Mouse (Mus musculus) gastrocnemius, postnatal 14 days (tissue): ENCODE results near the gene Ms4a14. TPM values are rescaled to one million over a fixed set of nuclear protein-coding genes. Genes with fewer than 3 reads are reported as not detected.
"Not testable (repeated sequence)": the region's sequence is repeated elsewhere in the genome, so short reads cannot be mapped to it uniquely, and the experiment has no call there.

Experiments
- DNase-seq: peaks from one replicate; pipeline ENCODE4 v3.0.0; 2021; ENCODE audit warnings: mixed read lengths
- intact Hi-C: fragments of 180-260 bp; cut with DNase I; formaldehyde crosslinking; loops from one replicate; pipeline ENCODE4 v1.15.1; 2025; ENCODE audit warnings: low total_unique reads
- total RNA-seq, 2 experiments: library from RNA; stranded (reverse); gene quantifications; 2 replicates each; pipeline ENCODE4 v1.2.3; 2021

Ms4a14 gene
- total RNA-seq, 2 experiments from 2014 or later = 0.06 TPM; not detected in 1

DNA sequence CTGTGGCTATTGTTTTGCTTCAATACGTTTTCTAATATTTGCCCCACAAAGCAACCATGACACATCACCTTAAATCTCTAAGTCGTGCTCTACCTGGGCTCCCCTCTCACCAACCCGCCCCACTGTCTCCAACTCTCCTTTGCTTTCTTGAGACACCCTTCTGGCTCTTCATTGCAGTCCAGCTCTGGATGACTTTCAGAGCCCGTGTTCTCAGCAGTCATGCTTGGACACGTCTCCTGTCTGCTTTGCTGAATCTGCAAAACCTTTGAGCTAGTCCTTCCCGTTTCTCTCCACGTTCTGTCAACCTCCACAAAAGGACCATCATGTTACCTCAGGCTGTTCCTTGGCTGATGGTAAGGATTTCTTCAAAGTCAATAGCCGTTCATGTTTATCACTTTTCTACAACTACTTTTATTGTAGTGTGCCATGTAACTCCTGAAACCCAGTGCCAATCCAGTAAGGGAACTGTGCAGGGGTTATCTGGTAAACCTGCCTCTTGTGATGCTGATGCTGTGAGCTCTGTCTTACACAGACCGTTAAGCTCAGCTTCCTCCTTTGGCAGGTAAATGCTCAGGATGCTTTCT lies 49.6 kb downstream of the Ms4a14 start:
- no peak for DNase-seq
- intact Hi-C loops = no loop called here

DNA sequence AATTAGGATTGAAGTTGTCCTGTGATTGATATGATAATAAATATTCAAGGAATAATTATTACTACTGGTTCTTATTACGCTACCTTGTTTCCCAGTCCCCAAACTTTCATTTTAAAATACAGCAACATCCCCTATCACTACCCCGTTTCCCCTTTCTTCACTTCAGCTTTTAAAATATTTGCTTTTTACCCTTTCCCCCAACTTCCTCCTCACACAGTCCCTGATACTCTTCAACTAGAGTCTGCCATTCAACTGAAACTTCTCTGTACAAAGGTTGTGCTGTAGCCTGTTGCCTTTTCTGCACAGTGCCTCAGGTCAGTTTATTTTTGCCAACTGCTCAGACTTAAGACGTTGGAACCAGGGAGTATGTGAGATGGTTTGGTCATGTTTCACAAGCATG lies 50.7 kb downstream of the Ms4a14 start:
- no peak for DNase-seq
- intact Hi-C loops = no loop called here

DNA sequence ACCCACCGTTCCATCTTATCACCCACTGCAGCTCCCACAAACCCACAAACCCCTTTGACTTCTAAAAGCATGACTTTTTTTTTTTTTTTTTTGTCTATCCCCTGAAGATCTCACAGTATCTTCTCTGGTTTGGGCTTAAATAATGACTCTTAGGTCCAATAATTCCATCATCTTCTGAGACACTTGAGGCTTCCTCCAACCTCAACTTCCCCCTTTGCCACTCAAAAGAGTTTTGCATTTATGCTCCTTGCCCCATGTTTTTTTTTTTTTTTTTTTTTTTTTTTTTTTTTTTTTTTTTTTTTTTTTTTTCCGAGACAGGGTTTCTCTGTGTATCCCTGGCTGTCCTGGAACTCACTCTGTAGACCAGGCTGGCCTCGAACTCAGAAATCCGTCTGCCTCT lies 51.3 kb downstream of the Ms4a14 start:
- intact Hi-C loops, DNase-seq: not testable (repeated sequence)

DNA sequence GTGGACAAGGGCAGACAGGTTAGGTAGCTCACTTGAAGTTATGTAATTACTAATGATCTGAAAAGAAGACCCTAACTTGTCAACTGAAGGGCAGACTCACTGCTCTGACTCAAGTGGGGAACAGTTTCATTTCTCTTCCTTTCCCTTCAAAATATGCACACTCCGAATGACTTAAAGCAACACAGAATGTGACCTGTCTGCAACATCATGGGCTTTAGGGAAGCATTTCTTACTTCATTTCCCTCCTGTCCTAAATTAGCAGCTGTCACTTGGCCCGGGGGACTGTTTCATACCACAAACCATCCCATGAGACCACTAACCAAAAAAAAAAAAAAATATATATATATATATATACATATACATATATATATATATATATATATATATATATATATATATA lies 52.7 kb downstream of the Ms4a14 start:
- intact Hi-C loops = no loop called here

More for the DNA sequence above, 52.7 kb downstream of the Ms4a14 start:
- DNase-seq = no peak

Other genes with a start within 250 kb of the Ms4a14 start
- under 1 TPM; 0.71 to 0.78 TPM for gene Ms4a8a, start 233.4 kb downstream of the Ms4a14 start, total RNA-seq
- gene 1700017D01Rik, start 183.6 kb downstream of the Ms4a14 start, total RNA-seq = under 1 TPM in 1 of 2 experiments, not detected in 1; 0.23 TPM
- not detected for gene 1700025F22Rik, start 149.1 kb downstream of the Ms4a14 start, total RNA-seq
- not detected for gene Ms4a13, start 117.7 kb downstream of the Ms4a14 start, total RNA-seq
- gene Ms4a12, start 82.0 kb downstream of the Ms4a14 start, total RNA-seq = not detected
- gene Ms4a1, start 48.2 kb downstream of the Ms4a14 start, total RNA-seq = under 1 TPM in 1 of 2 experiments, not detected in 1; 0.10 TPM
- gene Ms4a5, start 30.6 kb downstream of the Ms4a14 start, total RNA-seq = not detected
- 1 to 10 TPM in 1 of 2 experiments, under 1 TPM in 1; 0.82 to 1.3 TPM for gene Ms4a7, start 21.7 kb upstream of the Ms4a14 start, total RNA-seq
- gene Ms4a4a, start 61.1 kb upstream of the Ms4a14 start, total RNA-seq = 1 to 10 TPM; 4.5 to 7.7 TPM
- gene Ms4a4c, start 90.3 kb upstream of the Ms4a14 start, total RNA-seq = not detected
- under 1 TPM in 1 of 2 experiments, not detected in 1; 0.20 TPM for gene Ms4a4b, start 129.1 kb upstream of the Ms4a14 start, total RNA-seq
- 1 to 10 TPM; 3.9 to 6.8 TPM for gene Ms4a6c, start 154.9 kb upstream of the Ms4a14 start, total RNA-seq
- under 1 TPM in 1 of 2 experiments, not detected in 1; 0.29 TPM for gene Gm8369, start 171.5 kb upstream of the Ms4a14 start, total RNA-seq
- 1 to 10 TPM; 1.6 to 5.5 TPM for gene Ms4a6b, start 202.1 kb upstream of the Ms4a14 start, total RNA-seq
- gene Ms4a4d, start 222.3 kb upstream of the Ms4a14 start, total RNA-seq = 1 to 10 TPM; 4.7 to 5.3 TPM